Mouse (Mus musculus) thymus, postnatal 36 days (tissue): ENCODE data around the gene Sh3d21.
"Not testable (repeated sequence)": the region's sequence is repeated elsewhere in the genome, so short reads cannot be mapped to it uniquely, and the experiment has no call there.

Experiments
- DNase-seq, 2 experiments: peaks; one replicate each; pipeline ENCODE4 v3.0.0; 2022; ENCODE audit warnings: mixed read lengths in 2 of 2

Gene Sh3d21

GRCm38 (mm10) chr4:126166084-126166483, 2.8 kb upstream of the Sh3d21 start:
- no peak for DNase-seq

GRCm38 (mm10) chr4:126165092-126165491, 1.8 kb upstream of the Sh3d21 start:
- DNase-seq: not testable (repeated sequence)

GRCm38 (mm10) chr4:126163685-126164084, 394 bp upstream of the Sh3d21 start:
- DNase-seq: no peak

DNA sequence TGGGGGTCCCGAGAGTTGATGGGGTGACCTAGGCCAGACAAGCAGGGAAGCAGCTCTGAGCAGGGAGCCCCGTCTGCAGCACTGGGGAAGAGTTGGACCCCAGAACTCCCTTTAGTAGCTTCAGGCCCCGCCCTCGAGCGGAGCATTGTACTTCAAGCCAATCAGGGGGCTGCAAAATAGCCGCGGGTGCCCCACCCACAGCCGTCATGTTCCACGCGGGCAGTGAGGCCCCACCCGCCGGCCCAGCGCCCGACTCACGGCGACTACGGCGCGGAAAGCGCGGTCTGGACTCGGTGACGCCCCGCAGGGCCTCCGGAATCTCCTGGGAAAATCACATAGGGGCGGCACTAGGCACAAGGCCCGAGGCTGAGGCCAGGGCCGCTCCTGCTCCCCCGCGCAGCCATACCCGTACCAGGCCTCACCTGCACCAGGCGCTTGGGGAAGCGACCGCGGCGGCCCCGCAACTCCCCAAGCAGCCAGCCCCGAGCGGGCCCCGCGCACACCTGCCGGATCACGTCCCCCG, 686 bp downstream of the Sh3d21 start:
- peak; percentile 84 to 89 for DNase-seq

GRCm38 (mm10) chr4:126161986-126162385, 1.3 kb downstream of the Sh3d21 start:
- peak in 1 of 2 experiments; percentile 18 for DNase-seq

DNA sequence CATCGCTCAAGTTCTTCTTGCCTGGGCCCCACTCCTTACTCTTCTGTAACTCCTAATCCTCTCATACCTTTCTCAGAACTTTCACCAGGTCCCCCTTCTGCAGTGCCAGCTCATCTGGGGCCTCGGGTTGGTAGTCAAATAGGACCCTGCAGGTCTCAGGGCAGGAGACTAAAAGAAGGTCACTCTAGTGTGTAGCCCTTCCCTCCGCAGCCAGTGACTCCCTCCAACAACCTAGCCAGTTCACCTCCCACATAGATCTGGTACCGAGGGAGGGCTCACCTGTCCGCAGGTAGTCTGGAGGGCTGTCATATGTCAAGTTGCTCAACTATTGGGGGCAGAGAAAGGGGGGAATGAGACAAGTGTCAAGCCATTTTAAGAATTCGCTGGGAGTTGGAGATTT, 1.8 kb downstream of the Sh3d21 start:
- peak in 1 of 2 experiments; percentile 2 for DNase-seq

DNA sequence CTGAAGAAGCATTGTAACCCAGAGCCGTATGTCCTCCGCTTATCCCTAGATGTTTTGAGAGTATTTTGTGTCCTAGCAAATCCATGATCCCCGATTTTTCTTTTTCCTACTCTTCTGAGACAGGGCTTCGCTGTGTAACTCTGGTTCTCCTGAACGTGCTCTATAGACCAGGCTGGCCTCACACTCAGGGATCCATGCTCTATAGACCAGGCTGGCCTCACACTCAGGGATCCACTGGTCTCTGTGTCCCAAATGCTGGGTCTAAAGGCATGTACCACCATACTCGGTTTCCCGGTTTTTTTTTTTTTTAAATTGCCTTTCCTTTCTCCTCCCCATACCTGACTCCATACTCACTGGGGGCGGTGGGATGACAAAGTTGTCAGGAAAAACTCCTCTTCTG, 2.3 kb downstream of the Sh3d21 start:
- DNase-seq: no peak

DNA sequence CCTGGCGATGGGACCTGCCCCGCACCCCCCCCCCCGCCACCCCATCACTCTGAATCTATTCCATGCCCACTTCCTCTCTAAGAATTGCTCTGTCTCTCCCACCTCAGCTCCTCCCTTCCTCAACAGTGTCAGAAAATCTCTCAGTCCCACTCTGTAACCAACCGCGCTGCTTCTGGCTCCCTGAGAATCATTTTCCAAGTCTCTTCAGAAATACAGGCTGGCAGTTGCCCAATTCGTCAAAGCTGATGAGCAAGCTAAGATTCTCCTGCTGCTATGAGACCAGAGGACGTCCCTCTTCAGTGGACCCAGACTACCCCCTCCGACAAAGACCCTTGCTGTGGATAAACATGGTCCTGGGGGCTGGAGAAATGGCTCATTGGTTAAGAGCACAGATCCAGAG, 3.8 kb downstream of the Sh3d21 start:
- no peak for DNase-seq

GRCm38 (mm10) chr4:126157562-126157961, 5.7 kb downstream of the Sh3d21 start:
- DNase-seq: peak in 1 of 2 experiments; percentile 32

GRCm38 (mm10) chr4:126156617-126157016, 6.7 kb downstream of the Sh3d21 start:
- peak in 1 of 2 experiments; percentile 33 for DNase-seq

DNA sequence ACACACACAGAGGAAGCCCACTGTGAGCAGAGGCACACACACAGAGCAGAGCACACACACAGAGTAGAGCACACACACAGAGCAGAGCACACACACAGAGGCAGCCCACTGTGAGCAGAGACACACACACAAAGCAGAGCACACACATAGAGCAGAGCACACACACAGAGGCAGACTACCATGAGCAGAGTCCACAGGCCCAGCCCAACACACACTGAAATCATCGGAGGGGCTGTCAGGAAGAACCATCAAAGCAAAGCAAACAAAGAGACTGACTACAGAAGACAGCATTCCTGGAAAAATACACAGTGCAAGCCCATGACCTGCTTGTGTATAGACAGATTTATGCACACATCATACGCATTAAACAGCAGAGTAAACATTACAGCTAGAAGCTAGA, 7.4 kb downstream of the Sh3d21 start:
- DNase-seq: no peak

GRCm38 (mm10) chr4:126155183-126155582, 8.1 kb downstream of the Sh3d21 start:
- DNase-seq: no peak

DNA sequence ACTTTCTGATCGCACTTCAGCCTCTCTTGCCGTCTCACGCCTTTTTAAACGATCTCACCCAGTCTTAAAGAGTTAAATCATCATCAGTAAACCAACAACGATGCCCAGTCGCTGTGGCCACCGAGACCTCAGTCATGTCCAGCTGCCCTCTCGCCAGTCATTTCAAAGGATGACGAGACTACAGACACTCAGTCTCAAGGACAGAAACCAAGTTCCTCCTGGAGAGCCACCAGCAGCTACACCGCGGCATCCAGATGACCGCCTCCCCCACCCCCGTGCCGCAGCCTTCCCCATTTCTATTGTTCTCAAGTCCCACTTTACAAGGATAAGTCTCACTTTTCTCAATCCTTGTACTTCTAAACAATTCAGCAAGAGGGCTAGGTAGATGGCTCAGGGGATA, 10.4 kb downstream of the Sh3d21 start:
- DNase-seq: no peak

DNA sequence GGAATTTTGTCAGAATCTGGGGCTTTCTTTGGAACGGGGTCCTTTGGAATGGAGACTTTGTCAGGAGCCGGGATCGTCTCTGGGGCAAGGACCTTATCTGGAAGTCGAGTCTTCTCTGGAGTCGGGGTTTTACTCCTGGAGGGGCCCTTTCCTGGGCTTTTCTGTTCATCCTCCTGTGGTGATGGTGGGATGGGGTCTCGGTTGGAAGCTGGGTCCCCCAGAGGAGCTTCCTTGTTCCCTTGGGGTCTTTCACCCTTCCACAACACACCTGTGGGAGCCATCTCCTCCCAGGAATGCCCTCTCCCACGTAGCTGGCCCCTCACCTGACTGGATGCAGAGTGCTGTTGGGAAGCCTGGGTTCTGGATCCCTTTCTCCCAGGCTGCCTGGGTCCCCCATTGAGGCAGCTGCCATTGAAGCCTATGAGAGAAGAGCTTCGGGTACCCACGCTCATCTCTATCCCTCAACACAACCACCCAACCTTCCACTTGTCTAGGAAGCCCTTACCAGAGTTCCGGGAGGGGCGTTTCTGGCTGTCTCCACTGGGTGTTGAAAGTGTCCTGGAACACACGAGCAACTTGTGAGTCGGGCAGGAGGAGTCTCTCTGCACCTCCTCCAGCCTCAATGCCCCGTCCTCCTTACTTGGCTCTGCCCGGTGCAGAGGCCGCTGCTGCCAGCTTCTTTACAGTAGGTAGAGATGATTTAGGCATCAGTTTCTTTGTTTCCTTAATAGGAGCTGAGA, 11.4 kb downstream of the Sh3d21 start:
- no peak for DNase-seq

GRCm38 (mm10) chr4:126150949-126151320, 12.4 kb downstream of the Sh3d21 start:
- DNase-seq: no peak

DNA sequence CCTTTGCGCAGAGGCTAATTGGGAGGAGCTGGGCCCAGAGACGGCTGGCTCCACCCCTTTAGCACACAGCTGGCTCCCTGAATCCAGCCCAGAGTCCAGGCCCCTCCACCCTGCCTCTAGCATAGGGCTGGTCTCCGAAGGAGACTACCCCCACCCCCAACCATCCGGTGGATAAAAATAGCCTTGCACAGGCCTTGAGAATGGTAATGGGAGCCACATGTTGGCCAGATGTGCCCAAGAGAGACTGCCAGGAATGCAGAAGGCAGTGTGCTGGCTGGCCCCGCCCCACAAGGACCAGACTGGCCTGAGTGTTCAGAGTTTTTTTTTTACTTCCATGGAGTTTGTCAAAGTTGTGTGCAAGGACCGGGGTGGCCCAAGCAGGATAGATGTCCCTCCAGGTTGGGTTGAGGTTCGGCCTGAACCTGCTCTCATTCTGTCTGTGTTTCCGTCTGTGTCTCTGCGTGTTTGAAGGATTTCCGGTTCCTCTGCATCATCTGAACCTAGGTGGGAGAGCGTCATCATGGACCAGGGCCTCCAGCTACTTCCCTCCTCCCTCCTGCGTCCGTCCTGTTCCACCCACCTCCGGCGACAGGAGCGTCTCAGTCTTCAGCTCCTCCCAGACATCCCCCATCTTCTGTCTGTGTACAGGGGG, 12.9 kb downstream of the Sh3d21 start:
- DNase-seq: no peak

GRCm38 (mm10) chr4:126149798-126150197, 13.5 kb downstream of the Sh3d21 start:
- DNase-seq: no peak

- DNase-seq: peak in 1 of 2 experiments; percentile 27
Measured at GRCm38 (mm10) chr4:126149041-126149676, 14.1 kb downstream of the Sh3d21 start.

DNA sequence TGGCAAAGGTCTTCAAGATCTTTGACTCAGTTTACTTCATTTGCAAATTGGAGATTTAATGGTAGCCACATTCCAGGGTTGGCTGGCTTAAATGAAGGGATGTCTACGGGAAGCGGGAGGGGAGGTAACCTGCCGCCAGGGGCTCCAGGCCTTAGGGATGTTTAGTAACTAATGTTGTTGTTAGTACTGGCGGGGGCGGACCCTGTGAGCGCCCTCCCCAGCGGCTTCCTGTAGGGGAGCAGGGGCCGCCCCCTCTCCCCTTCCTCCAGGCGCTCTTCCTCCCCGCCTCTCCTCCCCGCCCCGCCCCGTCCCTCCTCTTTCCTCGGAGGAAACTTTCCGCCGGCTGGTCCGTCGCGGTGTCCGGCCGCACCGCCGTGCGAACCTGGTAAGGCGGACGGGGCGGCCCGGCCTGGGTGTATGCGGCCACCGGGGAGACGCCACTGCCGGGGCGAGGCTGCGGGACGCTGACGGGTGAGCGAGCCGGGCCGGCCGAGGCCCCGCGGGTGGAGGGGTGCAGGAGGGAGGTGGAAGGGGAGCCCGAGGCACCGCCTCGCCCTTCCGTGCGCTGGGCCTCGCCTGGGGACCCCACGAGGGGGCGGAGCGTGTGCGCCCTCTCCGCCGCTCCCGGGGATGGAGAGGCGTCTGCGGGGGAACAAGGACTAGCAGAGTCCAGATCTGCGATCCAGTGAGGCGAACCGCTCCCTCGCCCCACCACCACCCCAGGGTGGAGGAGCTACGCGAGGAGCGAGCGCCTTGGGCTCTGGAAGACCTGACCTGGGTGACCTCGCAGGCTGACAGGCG, 14.9 kb downstream of the Sh3d21 start:
- peak; percentile 78 to 85 for DNase-seq

GRCm38 (mm10) chr4:126147533-126148160, 15.6 kb downstream of the Sh3d21 start, which contains the start of gene Eva1b:
Eva1b (plus strand) TSS chr4:126147744.
- peak in 1 of 2 experiments; percentile 35 for DNase-seq

- no peak for DNase-seq
Measured at GRCm38 (mm10) chr4:126146974-126147532, 16.2 kb downstream of the Sh3d21 start.

DNA sequence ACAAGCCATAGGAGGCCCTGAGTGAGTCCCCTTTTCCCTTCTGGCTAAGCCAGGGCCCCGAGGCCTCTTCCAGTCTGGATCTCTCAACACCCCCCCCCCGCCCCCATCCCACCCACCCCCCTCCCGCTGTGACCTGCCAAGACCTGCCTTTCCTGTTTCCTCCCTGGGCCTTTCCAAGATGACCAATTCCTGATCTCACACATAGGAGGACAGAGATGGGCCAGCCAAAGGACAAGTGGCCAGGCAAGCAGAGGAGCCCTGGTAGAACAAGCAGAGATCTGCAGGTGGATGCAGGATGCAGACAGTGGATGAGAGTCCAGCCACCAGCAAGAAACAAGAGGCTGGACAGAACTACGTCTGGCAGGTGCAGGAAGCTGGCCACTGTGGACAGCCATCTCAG, 17.9 kb downstream of the Sh3d21 start:
- no peak for DNase-seq
